ENCODE assay signal across 8 mouse cellular contexts in genomic region chr6:8831204-8831603, GRCm38 (mm10). TPM values are rescaled to one million over a fixed set of nuclear protein-coding genes. Genes with fewer than 3 reads are reported as not detected.
A peak's percentile ranks its signal among the peaks of the same experiment; 100 is the strongest.
DNase-seq lines count a peak whose midpoint lies in the region; ATAC-seq lines count a peak whose summit lies in the region.

No protein-coding gene starts in this region.

- H3K4me3 ChIP-seq in heart, embryonic 12.5 days: no peak overlapping the region
- H3K4me3 ChIP-seq in midbrain, embryonic 11.5 days (ENCODE audit: low read depth, low read length): no peak overlapping the region
- H3K4me3 ChIP-seq in midbrain, embryonic 10.5 days: no peak overlapping the region

- no peak overlapping the region for H3K9ac ChIP-seq in heart, embryonic 12.5 days
- no peak overlapping the region for H3K9ac ChIP-seq in midbrain, embryonic 11.5 days (ENCODE audit: low read length)

- no peaks in the 10 kb centered on the region for H3K27me3 ChIP-seq in heart, embryonic 12.5 days (replicated peaks)
- H3K27me3 ChIP-seq in midbrain, embryonic 11.5 days (ENCODE audit: control insufficient read depth, insufficient read depth, low read length): no peaks in the 10 kb centered on the region
- no peaks in the 10 kb centered on the region for H3K27me3 ChIP-seq in midbrain, embryonic 10.5 days (ENCODE audit: low read depth, poor library complexity, severe bottlenecking)

- 34% methylated on average over 2 of the region's 2 CpGs for WGBS in heart, embryonic 12.5 days
- 53% methylated on average over 2 of the region's 2 CpGs for WGBS in midbrain, embryonic 11.5 days
- 50% methylated on average over 2 of the region's 2 CpGs for WGBS in midbrain, embryonic 10.5 days

- ATAC-seq in heart, embryonic 12.5 days (ENCODE audit: insufficient number of reproducible peaks, low FRiP score): no peak
- peak; percentile 54; the same call in 1 of the 2 replicates for ATAC-seq in midbrain, embryonic 11.5 days (ENCODE audit: low FRiP score)

- no peak overlapping the region for H3K4me2 ChIP-seq in heart, embryonic 12.5 days
- no peak overlapping the region for H3K4me2 ChIP-seq in midbrain, embryonic 11.5 days

- no peaks in the 10 kb centered on the region for H3K36me3 ChIP-seq in heart, embryonic 12.5 days
- H3K36me3 ChIP-seq in midbrain, embryonic 11.5 days (ENCODE audit: control insufficient read depth, insufficient read depth, low read length): no peaks in the 10 kb centered on the region
- no peaks in the 10 kb centered on the region for H3K36me3 ChIP-seq in midbrain, embryonic 10.5 days

- no peak overlapping the region for H3K27ac ChIP-seq in heart, embryonic 12.5 days (ENCODE audit: poor library complexity, severe bottlenecking)
- no peak overlapping the region for H3K27ac ChIP-seq in midbrain, embryonic 11.5 days (ENCODE audit: low read depth, low read length)
- H3K27ac ChIP-seq in midbrain, embryonic 10.5 days (replicated peaks): no peak overlapping the region

- DNase-seq in heart, adult 8-10 months (ENCODE audit: low spot score): peak; percentile 27
- peak; percentile 88 for DNase-seq in midbrain, embryonic 11.5 days (ENCODE audit: low spot score, missing footprints)
- no peak for DNase-seq in midbrain, embryonic 10.5 days (ENCODE audit: low spot score)
- peak; percentile 3 for DNase-seq in cerebellum, adult 9-11 months
- DNase-seq in lung, postnatal 14 days: peak; percentile 5
- DNase-seq in spleen, adult 18-20 months: no peak
- DNase-seq in gastrocnemius, postnatal 25 days: no peak

- H3K4me1 ChIP-seq in heart, embryonic 12.5 days (replicated peaks): no peaks in the 10 kb centered on the region
- H3K4me1 ChIP-seq in midbrain, embryonic 11.5 days (ENCODE audit: control insufficient read depth, insufficient read depth, low read length): no peaks in the 10 kb centered on the region
- no peaks in the 10 kb centered on the region for H3K4me1 ChIP-seq in midbrain, embryonic 10.5 days

- H3K9me3 ChIP-seq in heart, embryonic 12.5 days (replicated peaks): no peaks in the 10 kb centered on the region
- no peaks in the 10 kb centered on the region for H3K9me3 ChIP-seq in midbrain, embryonic 11.5 days (ENCODE audit: control insufficient read depth, low read length)
- no peaks in the 10 kb centered on the region for H3K9me3 ChIP-seq in midbrain, embryonic 10.5 days (replicated peaks)

RNA-seq across cellular contexts. Expression of gene Ica1, which starts 52.9 kb away (rescaled TPM):
- 10 to 100 TPM in 3 of 4 experiments, 1 to 10 TPM in 1; 8.5 to 11.6 (median 10.6) TPM for total RNA-seq in heart, adult 8-10 months (2022)
- 30.5 and 33.2 TPM in 2 replicates for polyA plus RNA-seq in heart, embryonic 12.5 days (2016; fragmentation: Nextera tagmentation; extraction: Ambion mirVana)
- polyA plus RNA-seq in midbrain, embryonic 11.5 days (2014; fragmentation: Nextera tagmentation; extraction: Ambion mirVana): 15.9 and 18.7 TPM in 2 replicates
- 12.5 and 14.4 TPM in 2 replicates for polyA plus RNA-seq in midbrain, embryonic 10.5 days (2016; fragmentation: Nextera tagmentation; extraction: Ambion mirVana)
- total RNA-seq in gastrocnemius, postnatal 25 days (2021): 1 to 10 TPM in 1 of 2 experiments, under 1 TPM in 1; 0.70 to 1.6 TPM

Comparison
In these comparisons a context has a peak if more than half of its experiments do, and no peak if none do; other contexts are left out.
1. DNase-seq: peak in heart, adult 8-10 months (single experiment), midbrain, embryonic 11.5 days (single experiment), cerebellum, adult 9-11 months (single experiment) and lung, postnatal 14 days (single experiment); none in midbrain, embryonic 10.5 days (single experiment), spleen, adult 18-20 months (0 of 2) and gastrocnemius, postnatal 25 days (single experiment).